Comparison of ENCODE assay signal across 22 mouse cellular contexts in the genomic region with DNA sequence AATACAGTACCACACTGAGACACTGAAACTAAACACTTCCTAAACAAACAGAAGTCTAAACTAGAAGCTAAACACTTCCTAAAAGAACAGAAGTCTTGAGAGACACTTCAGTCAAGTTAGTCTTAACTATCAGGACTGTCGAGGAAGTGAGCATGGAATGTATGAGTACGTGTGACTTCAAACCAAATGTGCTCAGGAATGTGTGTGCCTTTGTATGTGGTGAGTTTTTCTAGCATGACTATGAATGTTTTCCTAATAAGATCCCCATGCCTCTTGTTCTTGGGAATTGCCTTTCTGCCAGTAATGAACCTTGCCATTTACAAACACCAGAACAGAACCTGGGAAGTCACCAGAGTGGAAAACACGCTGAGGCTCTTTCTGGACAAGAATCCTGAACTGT.
"Had no signal": no experiment of that assay in that cellular context is flagged by ENCODE, and none has a peak within 500 bp of the region (broad histone marks: within the 10 kb centered on the region; RNA-seq: fewer than 3 reads in every experiment).

No protein-coding gene starts in this region.

- H3K27ac ChIP-seq: liver, embryonic 13.5 days; liver, embryonic 15.5 days; macrophage; midbrain, embryonic 13.5 days; neural tube, embryonic 13.5 days; neural tube, embryonic 15.5 days; stomach, embryonic 15.5 days; stomach, postnatal 0 days had no signal

- H3K4me3 ChIP-seq: liver, embryonic 13.5 days; liver, embryonic 15.5 days; megakaryocyte, embryonic 14.5 days; midbrain, embryonic 13.5 days; myocyte; neural tube, embryonic 13.5 days; neural tube, embryonic 15.5 days; stomach, embryonic 15.5 days had no signal

- ATAC-seq: liver, postnatal 0 days; midbrain, embryonic 13.5 days; midbrain, embryonic 16.5 days had no signal

- DNase-seq: liver, embryonic 13.5 days; liver, postnatal 0 days; lung, embryonic 14.5 days; lung, postnatal 14 days; lung, postnatal 36 days; retina, postnatal 1 day; right cerebral cortex, adult 18-20 months; right cerebral cortex, postnatal 25 days; thymus, adult 2 months; thymus, postnatal 25 days; thymus, postnatal 4 days had no signal

- H3K9ac ChIP-seq: liver, embryonic 13.5 days; liver, embryonic 15.5 days; liver, postnatal 0 days; lung, embryonic 14.5 days; midbrain, embryonic 13.5 days; neural tube, embryonic 13.5 days; neural tube, embryonic 15.5 days; stomach, embryonic 15.5 days had no signal

- H3K4me1 ChIP-seq: neural tube, embryonic 15.5 days; stomach, embryonic 15.5 days had no signal

- H3K27me3 ChIP-seq: liver, embryonic 13.5 days; liver, embryonic 15.5 days; midbrain, embryonic 13.5 days; neural tube, embryonic 13.5 days; neural tube, embryonic 15.5 days; stomach, embryonic 15.5 days had no signal

- H3K36me3 ChIP-seq: liver, embryonic 13.5 days; liver, embryonic 15.5 days; midbrain, embryonic 13.5 days; neural tube, embryonic 13.5 days; neural tube, embryonic 15.5 days; stomach, embryonic 15.5 days had no signal

- H3K4me2 ChIP-seq: liver, embryonic 13.5 days; liver, embryonic 15.5 days; lung, embryonic 14.5 days; midbrain, embryonic 11.5 days; midbrain, embryonic 13.5 days; neural tube, embryonic 13.5 days; neural tube, embryonic 15.5 days; stomach, embryonic 15.5 days had no signal

- H3K9me3 ChIP-seq: liver, embryonic 13.5 days; liver, embryonic 15.5 days; megakaryocyte, embryonic 14.5 days; midbrain, embryonic 13.5 days; neural tube, embryonic 13.5 days; neural tube, embryonic 15.5 days; stomach, embryonic 15.5 days had no signal
